Mouse (Mus musculus): ENCODE measurements around the gene Calm2.

- TF ChIP-seq CTCF (IDR thresholded peaks at IDR 0.05; ENCODE audit: borderline replicate concordance, extremely low read depth, insufficient read depth, insufficient read length), result no peak
- TF ChIP-seq POLR2A (IDR thresholded peaks at IDR 0.05; ENCODE audit: borderline replicate concordance, extremely low read depth, insufficient read depth, insufficient read length, poor library complexity, severe bottlenecking), result no peak
Observed at GRCm38 (mm10) chr17:87458911-87459749, 12.4 kb upstream of the Calm2 start.

Data from brain, embryonic 14.5 days (tissue).